Mouse (Mus musculus): ENCODE measurements around the gene Relt. TPM values are rescaled to one million over a fixed set of nuclear protein-coding genes. Genes with fewer than 3 reads are reported as not detected.
"Not testable (repeated sequence)": the region's sequence is repeated elsewhere in the genome, so short reads cannot be mapped to it uniquely, and the experiment has no call there.

Relt gene
- polyA plus RNA-seq, 1 experiment from 2014 or later: 17.8 TPM

DNA sequence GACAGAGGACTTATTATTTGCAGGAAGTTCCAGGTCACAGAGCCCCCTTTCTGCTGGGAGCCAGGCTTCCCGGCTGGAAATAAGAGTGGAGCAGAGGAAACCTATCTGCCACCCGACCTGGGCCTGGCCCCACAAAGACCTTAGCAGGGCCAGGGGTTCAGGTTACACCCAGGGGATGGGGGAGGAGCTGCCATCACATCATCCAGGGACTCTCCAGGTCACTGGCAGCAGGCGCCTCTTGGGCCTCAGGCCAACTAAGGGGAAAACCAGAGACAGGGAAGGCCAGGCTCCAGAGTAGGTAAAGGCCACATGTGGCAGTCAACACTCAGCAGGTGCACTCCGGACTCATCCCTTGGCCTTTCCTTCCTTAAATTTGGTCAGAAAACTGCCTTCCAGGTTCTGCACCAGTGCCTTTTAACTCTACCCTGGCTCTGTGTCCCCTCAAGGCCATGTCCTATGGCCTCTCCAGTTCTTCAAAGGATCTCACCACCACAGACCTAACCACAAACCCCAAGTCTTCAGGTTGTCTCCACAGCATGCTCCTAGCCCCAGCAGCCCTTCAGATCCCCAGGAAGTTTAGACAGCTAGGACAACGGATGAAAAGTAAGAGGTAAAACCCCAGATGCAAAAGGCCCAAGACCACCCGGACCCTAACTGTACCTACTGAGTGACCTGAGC is 9.0 kb downstream of the Relt start:
- no peaks in the 10 kb centered on the region for H3K27me3 ChIP-seq (replicated peaks)
- peaks cover 95% of the 10 kb centered on the region for H3K36me3 ChIP-seq
- H3K27ac ChIP-seq: peak overlapping the region; percentile 92
- H3K9ac ChIP-seq: peak overlapping the region; percentile 34; the same call in 1 of the 2 replicates
- H3K4me3 ChIP-seq: 0 out of 2 replicates have a peak overlapping the region, but pooled peaks have one; percentile 9
- H3K9me3 ChIP-seq (replicated peaks): no peaks in the 10 kb centered on the region
- ATAC-seq: no peak
- H3K4me2 ChIP-seq: peak overlapping the region; percentile 45
- peaks cover 85% of the 10 kb centered on the region for H3K4me1 ChIP-seq
- WGBS (ENCODE audit: insufficient replicate concordance): 33% methylated on average over 6 of the region's 6 CpGs

DNA sequence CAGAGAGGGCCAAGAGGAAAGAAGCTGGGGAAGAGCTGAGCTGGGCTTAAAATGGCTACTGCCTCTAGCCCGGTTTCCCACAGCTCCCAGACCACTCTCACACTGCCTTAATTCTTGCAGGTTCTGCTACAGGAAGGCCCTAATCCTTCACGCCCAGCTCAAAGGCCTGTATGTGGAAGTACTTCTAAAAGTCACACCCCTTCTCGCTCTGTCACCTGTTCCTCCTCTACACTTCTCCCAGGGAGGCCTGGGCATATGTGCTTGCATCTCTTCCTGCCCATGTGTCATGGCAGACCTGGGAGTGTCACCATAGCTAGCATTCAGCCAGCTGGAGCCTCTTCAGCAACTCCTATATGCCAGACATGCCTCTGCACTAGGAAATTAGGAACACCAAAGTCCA is 9.8 kb downstream of the Relt start:
- H3K27ac ChIP-seq: peak overlapping the region; percentile 92; the same call in 1 of the 2 replicates
- peaks cover 95% of the 10 kb centered on the region for H3K36me3 ChIP-seq
- H3K4me3 ChIP-seq: no peak overlapping the region
- H3K9me3 ChIP-seq (replicated peaks): no peaks in the 10 kb centered on the region
- 56% methylated on average over 3 of the region's 3 CpGs for WGBS (ENCODE audit: insufficient replicate concordance)
- peaks cover 76% of the 10 kb centered on the region for H3K4me1 ChIP-seq
- H3K4me2 ChIP-seq: 0 out of 2 replicates have a peak overlapping the region, but pooled peaks have one; percentile 45
- no peak for ATAC-seq
- no peak overlapping the region for H3K9ac ChIP-seq
- H3K27me3 ChIP-seq (replicated peaks): no peaks in the 10 kb centered on the region

DNA sequence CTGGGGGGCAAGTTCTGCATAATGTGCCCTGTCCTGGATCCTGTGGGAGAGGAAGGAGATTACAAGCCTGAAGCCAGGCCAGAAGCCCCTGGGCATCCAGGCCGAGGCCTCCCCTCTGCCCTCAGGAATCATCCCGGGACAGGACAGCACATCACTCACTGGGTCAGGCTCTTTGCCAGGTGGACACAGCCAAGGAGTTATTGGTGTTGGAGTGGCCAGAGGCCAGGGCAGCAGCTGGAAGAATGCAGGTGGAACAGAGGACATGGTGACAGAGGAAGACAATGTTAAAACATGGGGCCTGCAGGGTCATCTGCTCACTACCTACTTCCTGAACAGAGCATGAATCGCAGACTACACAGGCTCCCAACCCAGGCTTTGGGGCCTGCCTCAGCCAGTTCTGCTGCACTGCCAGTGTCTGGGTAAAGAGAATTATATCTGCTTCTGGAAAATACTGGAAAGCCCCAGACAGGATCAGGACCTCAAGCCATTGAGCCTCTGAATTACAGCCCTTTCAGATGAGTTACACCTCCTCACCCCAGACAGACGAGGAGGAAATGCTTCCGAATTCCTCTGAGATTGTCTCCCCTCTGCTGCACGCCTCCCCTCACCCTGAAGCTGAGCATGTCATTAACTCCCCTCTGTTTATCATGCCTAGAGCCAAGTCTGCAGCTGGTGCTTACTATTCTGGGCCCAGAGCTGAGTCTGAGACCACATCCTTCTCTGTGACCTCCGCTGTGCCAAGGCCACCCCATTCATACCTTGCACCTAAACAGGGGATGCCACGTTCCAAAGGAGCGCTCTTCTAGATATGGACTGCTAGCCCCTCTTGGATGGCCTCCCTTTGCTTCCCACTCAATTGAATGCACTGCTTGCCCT is 11.5 kb downstream of the Relt start:
- peaks cover 95% of the 10 kb centered on the region for H3K36me3 ChIP-seq
- peaks cover 73% of the 10 kb centered on the region for H3K4me1 ChIP-seq

GRCm38 (mm10) chr7:100849508-100849907 is 13.7 kb downstream of the Relt start:
- Histone ChIP-seq H3K4me3 (no peak overlapping the region), H3K9ac (no peak overlapping the region), H3K4me1 (peaks cover 73% of the 10 kb centered on the region), H3K27ac (peak overlapping the region; percentile 43), H3K9me3 (replicated peaks) (no peaks in the 10 kb centered on the region), H3K36me3 (peaks cover 87% of the 10 kb centered on the region), H3K4me2 (no peak overlapping the region), H3K27me3 (replicated peaks) (no peaks in the 10 kb centered on the region)
- 80% methylated on average over 2 of the region's 2 CpGs for WGBS (ENCODE audit: insufficient replicate concordance)
- ATAC-seq: no peak

More for the DNA sequence above, 11.5 kb downstream of the Relt start:
- H3K4me2 ChIP-seq: no peak overlapping the region
- peak overlapping the region; percentile 37; the same call in 1 of the 2 replicates for H3K9ac ChIP-seq
- no peak for ATAC-seq
- H3K27me3 ChIP-seq (replicated peaks): no peaks in the 10 kb centered on the region
- H3K9me3 ChIP-seq (replicated peaks): no peaks in the 10 kb centered on the region
- no peak overlapping the region for H3K4me3 ChIP-seq
- WGBS (ENCODE audit: insufficient replicate concordance): 73% methylated on average over 9 of the region's 9 CpGs
- H3K27ac ChIP-seq: peak overlapping the region; percentile 34

- Histone ChIP-seq H3K9ac (no peak overlapping the region), H3K36me3 (peaks cover 79% of the 10 kb centered on the region)
These were observed 14.5 kb downstream of the Relt start for GRCm38 (mm10) chr7:100848744-100849143.

DNA sequence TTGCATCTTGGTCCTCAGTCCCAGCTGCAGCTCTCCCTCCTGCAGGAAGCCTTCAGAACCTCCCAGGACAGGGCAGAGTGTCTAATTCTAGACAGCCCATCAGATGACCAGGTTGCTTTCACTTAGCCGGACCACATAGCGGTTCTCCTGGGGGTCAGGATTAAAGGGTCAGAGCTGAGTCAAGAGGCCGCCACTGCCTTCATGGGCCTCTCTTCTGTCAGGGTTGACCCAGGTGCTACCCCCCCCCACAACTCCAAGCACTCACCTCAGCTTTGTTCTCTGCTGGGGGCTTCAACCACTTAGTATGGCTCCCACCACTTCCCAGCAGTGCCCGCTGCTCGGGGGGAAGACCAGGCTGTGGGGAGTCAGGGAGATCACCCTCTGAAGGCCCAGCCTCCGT is 16.1 kb downstream of the Relt start:
- Histone ChIP-seq H3K27me3 (replicated peaks) (no peaks in the 10 kb centered on the region), H3K4me1 (peaks cover 65% of the 10 kb centered on the region), H3K9me3 (replicated peaks) (0 out of 2 replicates have a peak, but pooled peaks cover 4% of the 10 kb centered on the region), H3K27ac (peak overlapping the region; percentile 96), H3K36me3 (peaks cover 76% of the 10 kb centered on the region), H3K4me2 (no peak overlapping the region), H3K4me3 (no peak overlapping the region), H3K9ac (no peak overlapping the region)
- ATAC-seq: no peak
- 92% methylated on average over 6 of the region's 6 CpGs for WGBS (ENCODE audit: insufficient replicate concordance)

More at GRCm38 (mm10) chr7:100848744-100849143, 14.5 kb downstream of the Relt start:
- Histone ChIP-seq H3K4me1 (peaks cover 73% of the 10 kb centered on the region), H3K27me3 (replicated peaks) (no peaks in the 10 kb centered on the region), H3K9me3 (replicated peaks) (no peaks in the 10 kb centered on the region), H3K27ac (0 out of 2 replicates have a peak overlapping the region, but pooled peaks have one; percentile 43), H3K4me2 (no peak overlapping the region), H3K4me3 (no peak overlapping the region)
- 48% methylated on average over 6 of the region's 6 CpGs for WGBS (ENCODE audit: insufficient replicate concordance)
- ATAC-seq: no peak

GRCm38 (mm10) chr7:100846033-100846432 is 17.2 kb downstream of the Relt start:
- Histone ChIP-seq H3K36me3 (peaks cover 71% of the 10 kb centered on the region), H3K9ac (peak overlapping the region; percentile 22), H3K4me1 (peaks cover 65% of the 10 kb centered on the region), H3K27ac (peak overlapping the region; percentile 96)
- not testable (repeated sequence) for H3K9me3 ChIP-seq (replicated peaks); H3K4me2 ChIP-seq; H3K27me3 ChIP-seq (replicated peaks); ATAC-seq; H3K4me3 ChIP-seq
- WGBS (ENCODE audit: insufficient replicate concordance): 87% methylated on average over 7 of the region's 7 CpGs

DNA sequence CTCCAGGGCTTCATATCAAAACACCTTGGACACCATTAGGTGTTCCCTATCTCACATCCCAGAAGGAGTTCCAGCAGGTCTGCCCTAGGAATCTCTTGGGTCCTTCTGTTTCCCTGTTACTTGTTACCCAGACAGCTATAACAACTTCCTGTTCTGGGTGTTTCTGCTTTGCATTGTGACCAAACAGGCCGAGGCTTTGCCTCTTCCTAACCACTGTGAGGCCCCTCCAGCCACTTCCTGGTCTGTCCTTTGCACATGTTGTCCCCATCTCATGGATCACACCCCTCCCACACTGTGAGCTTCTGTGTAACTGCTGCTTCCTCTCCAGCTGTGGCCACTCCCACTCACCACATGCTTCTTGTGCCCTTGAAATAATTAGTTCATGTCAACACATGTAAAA is 17.8 kb downstream of the Relt start:
- Histone ChIP-seq H3K27ac (peak overlapping the region; percentile 96), H3K36me3 (peaks cover 65% of the 10 kb centered on the region), H3K27me3 (replicated peaks) (no peaks in the 10 kb centered on the region), H3K4me1 (peaks cover 69% of the 10 kb centered on the region), H3K9ac (peak overlapping the region; percentile 48), H3K4me3 (no peak overlapping the region), H3K9me3 (replicated peaks) (0 out of 2 replicates have a peak, but pooled peaks cover 6% of the 10 kb centered on the region), H3K4me2 (peak overlapping the region; percentile 74)
- ATAC-seq: no peak; the same call in 1 of the 2 replicates
- 21% methylated on average over 1 of the region's 1 CpGs for WGBS (ENCODE audit: insufficient replicate concordance)

GRCm38 (mm10) chr7:100845026-100845400 is 18.2 kb downstream of the Relt start:
- H3K4me2 ChIP-seq: peak overlapping the region; percentile 74
- H3K9ac ChIP-seq: peak overlapping the region; percentile 48
- H3K9me3 ChIP-seq (replicated peaks): 0 out of 2 replicates have a peak, but pooled peaks cover 6% of the 10 kb centered on the region
- no peak for ATAC-seq
- no peaks in the 10 kb centered on the region for H3K27me3 ChIP-seq (replicated peaks)
- peaks cover 61% of the 10 kb centered on the region for H3K36me3 ChIP-seq
- peak overlapping the region; percentile 96 for H3K27ac ChIP-seq
- H3K4me1 ChIP-seq: peaks cover 73% of the 10 kb centered on the region
- H3K4me3 ChIP-seq: peak overlapping the region; percentile 32; the same call in 1 of the 2 replicates

- peaks cover 56% of the 10 kb centered on the region for H3K36me3 ChIP-seq
- peak overlapping the region; percentile 59 for H3K9ac ChIP-seq
- peak overlapping the region; percentile 96 for H3K27ac ChIP-seq
These were observed 18.7 kb downstream of the Relt start for GRCm38 (mm10) chr7:100844385-100845025.

GRCm38 (mm10) chr7:100843866-100844265 is 19.4 kb downstream of the Relt start:
- H3K27me3 ChIP-seq (replicated peaks): no peaks in the 10 kb centered on the region
- H3K4me2 ChIP-seq: peak overlapping the region; percentile 74
- ATAC-seq: peak; percentile 83
- H3K4me3 ChIP-seq: peak overlapping the region; percentile 32
- peaks cover 85% of the 10 kb centered on the region for H3K4me1 ChIP-seq
- H3K9me3 ChIP-seq (replicated peaks): 0 out of 2 replicates have a peak, but pooled peaks cover 6% of the 10 kb centered on the region
- H3K36me3 ChIP-seq: peaks cover 50% of the 10 kb centered on the region
- peak overlapping the region; percentile 96 for H3K27ac ChIP-seq
- H3K9ac ChIP-seq: peak overlapping the region; percentile 59
- 31% methylated on average over 2 of the region's 2 CpGs for WGBS (ENCODE audit: insufficient replicate concordance)

More at GRCm38 (mm10) chr7:100844385-100845025, 18.7 kb downstream of the Relt start:
- 17% methylated on average over 2 of the region's 2 CpGs for WGBS (ENCODE audit: insufficient replicate concordance)
- no peaks in the 10 kb centered on the region for H3K27me3 ChIP-seq (replicated peaks)
- peak overlapping the region; percentile 32 for H3K4me3 ChIP-seq
- 0 out of 2 replicates have a peak, but pooled peaks cover 6% of the 10 kb centered on the region for H3K9me3 ChIP-seq (replicated peaks)
- ATAC-seq: peak; percentile 93
- H3K4me2 ChIP-seq: peak overlapping the region; percentile 74
- H3K4me1 ChIP-seq: peaks cover 78% of the 10 kb centered on the region
